9 mouse cellular contexts compared by ENCODE assay signal in genomic region chr5:35595706-35596105, GRCm38 (mm10). TPM values are rescaled to one million over a fixed set of nuclear protein-coding genes. Genes with fewer than 3 reads are reported as not detected.
DNase-seq lines count a peak whose midpoint lies in the region; ATAC-seq and TF ChIP-seq lines count a peak whose summit lies in the region.
"Had no signal": no experiment of that assay in that cellular context is flagged by ENCODE, and none has a peak within 500 bp of the region (broad histone marks: within the 10 kb centered on the region; RNA-seq: fewer than 3 reads in every experiment).

No protein-coding gene starts in this region.

- no peaks in the 10 kb centered on the region for H3K4me1 ChIP-seq in liver, postnatal 0 days (ENCODE audit: insufficient read depth)
- H3K4me1 ChIP-seq: embryonic facial prominence, embryonic 13.5 days had no signal

- H3K27me3 ChIP-seq in liver, postnatal 0 days (ENCODE audit: insufficient read depth, low read length), result no peaks in the 10 kb centered on the region
- H3K27me3 ChIP-seq: embryonic facial prominence, embryonic 13.5 days had no signal

- H3K4me2 ChIP-seq in liver, postnatal 0 days (ENCODE audit: low read depth, low read length), result no peak overlapping the region
- H3K4me2 ChIP-seq: embryonic facial prominence, embryonic 13.5 days had no signal

- no peak overlapping the region for H3K27ac ChIP-seq in liver, postnatal 0 days (ENCODE audit: low read depth)
- H3K27ac ChIP-seq: embryonic facial prominence, embryonic 13.5 days had no signal

- no peak overlapping the region for H3K4me3 ChIP-seq in liver, postnatal 0 days (ENCODE audit: low read depth, low read length)
- H3K4me3 ChIP-seq: embryonic facial prominence, embryonic 13.5 days had no signal

- no peak overlapping the region for H3K9ac ChIP-seq in liver, postnatal 0 days (replicated peaks)
- H3K9ac ChIP-seq: embryonic facial prominence, embryonic 13.5 days had no signal

- DNase-seq in 3134 (ENCODE audit: extremely low read depth, insufficient read length, low spot score), result peak; percentile 59
- DNase-seq in R1 (ENCODE audit: low read depth, low spot score), result peak; percentile 72
- peak; percentile 74 to 83 for DNase-seq in cerebellum, postnatal 25 days
- DNase-seq in gastrocnemius, postnatal 25 days, result peak; percentile 50
- DNase-seq in kidney, postnatal 10 days, result peak; percentile 89
- DNase-seq in liver, postnatal 0 days, result peak; percentile 85
- peak; percentile 62 for DNase-seq in ovary, postnatal 10 days (ENCODE audit: low spot score)
- peak; percentile 64 for DNase-seq in testis, postnatal 14 days (ENCODE audit: low spot score)

- H3K9me3 ChIP-seq in liver, postnatal 0 days (ENCODE audit: low read length), result no peaks in the 10 kb centered on the region
- H3K9me3 ChIP-seq: embryonic facial prominence, embryonic 13.5 days had no signal

- peak; percentile 99 for TF ChIP-seq CTCF in liver, postnatal 0 days (IDR thresholded peaks at IDR 0.05; ENCODE audit: low read depth)

- ATAC-seq in liver, postnatal 0 days, result peak; percentile 49; the same call in 1 of the 2 replicates

- no peak for TF ChIP-seq EP300 in liver, postnatal 0 days (IDR thresholded peaks at IDR 0.05; ENCODE audit: low read depth)

- peaks cover 41% of the 10 kb centered on the region for H3K36me3 ChIP-seq in liver, postnatal 0 days (replicated peaks; ENCODE audit: insufficient read depth, low read length)

- WGBS in liver, postnatal 0 days (ENCODE audit: insufficient replicate concordance), result 19% methylated on average over 4 of the region's 4 CpGs

RNA-seq across cellular contexts. Expression of gene Acox3, which starts 12.9 kb away (rescaled TPM):
- total RNA-seq in gastrocnemius, postnatal 25 days (2021), result 10 to 100 TPM; 16.4 to 18.9 TPM
- polyA plus RNA-seq in liver, postnatal 0 days (2015; fragmentation: Nextera tagmentation; extraction: Ambion mirVana), result 4.0 and 4.3 TPM in 2 replicates

RNA-seq across cellular contexts. Expression of gene Trmt44, which starts 20.8 kb away (rescaled TPM):
- 1 to 10 TPM; 1.5 to 1.6 TPM for total RNA-seq in gastrocnemius, postnatal 25 days (2021)
- polyA plus RNA-seq in liver, postnatal 0 days (2015; fragmentation: Nextera tagmentation; extraction: Ambion mirVana), result 1.5 and 1.7 TPM in 2 replicates
